Mouse (Mus musculus): Measurements from ENCODE around the gene Kcnc1. TPM values are rescaled to one million over a fixed set of nuclear protein-coding genes. Genes with fewer than 3 reads are reported as not detected.

Gene Kcnc1
- total and polyA plus RNA-seq, 2 experiments from 2014 or later = not detected

DNA sequence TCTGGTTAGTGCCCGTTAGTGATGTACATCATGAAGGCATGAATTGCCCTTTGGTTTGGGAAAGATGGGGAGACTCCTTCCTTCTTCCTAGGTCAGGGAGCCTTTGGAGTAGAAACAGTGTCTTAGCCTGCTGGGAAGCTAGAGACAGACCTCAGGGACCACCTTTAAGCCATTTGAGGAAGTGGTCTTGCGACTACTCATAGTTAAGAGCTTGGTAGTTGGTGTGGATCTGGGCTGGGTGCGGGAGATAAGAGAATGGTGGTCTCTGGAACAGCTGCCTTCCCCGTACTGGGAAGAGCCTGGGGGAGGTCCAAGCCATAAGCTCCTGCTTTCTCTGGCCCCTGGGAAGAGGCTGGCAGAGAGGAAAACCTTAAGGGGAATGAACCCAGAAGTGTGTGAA, 2.3 kb downstream of the Kcnc1 start:
- Histone ChIP-seq H3K9ac (replicated peaks; ENCODE audit: low read depth, low read length) (no peak overlapping the region), H3K4me3 (ENCODE audit: low read depth, low read length) (no peak overlapping the region), H3K4me1 (ENCODE audit: control insufficient read depth, insufficient read depth) (peaks cover 7% of the 10 kb centered on the region; the same call in 1 of the 2 replicates), H3K4me2 (ENCODE audit: low read depth, low read length) (no peak overlapping the region), H3K36me3 (replicated peaks; ENCODE audit: control insufficient read depth, insufficient read depth, low read length) (no peaks in the 10 kb centered on the region), H3K27me3 (ENCODE audit: control insufficient read depth, insufficient read depth, low read length) (peaks cover 64% of the 10 kb centered on the region), H3K27ac (ENCODE audit: low read depth) (no peak overlapping the region), H3K9me3 (replicated peaks; ENCODE audit: control insufficient read depth, low read length) (no peaks in the 10 kb centered on the region)
- 40% methylated on average over 4 of the region's 4 CpGs for WGBS
- DNase-seq (ENCODE audit: low spot score) (no peak), ATAC-seq (ENCODE audit: insufficient read depth, low read depth) (no peak)
- TF ChIP-seq EP300 (IDR thresholded peaks at IDR 0.05; ENCODE audit: low read depth) (no peak), CTCF (IDR thresholded peaks at IDR 0.05; ENCODE audit: low read depth) (no peak)

DNA sequence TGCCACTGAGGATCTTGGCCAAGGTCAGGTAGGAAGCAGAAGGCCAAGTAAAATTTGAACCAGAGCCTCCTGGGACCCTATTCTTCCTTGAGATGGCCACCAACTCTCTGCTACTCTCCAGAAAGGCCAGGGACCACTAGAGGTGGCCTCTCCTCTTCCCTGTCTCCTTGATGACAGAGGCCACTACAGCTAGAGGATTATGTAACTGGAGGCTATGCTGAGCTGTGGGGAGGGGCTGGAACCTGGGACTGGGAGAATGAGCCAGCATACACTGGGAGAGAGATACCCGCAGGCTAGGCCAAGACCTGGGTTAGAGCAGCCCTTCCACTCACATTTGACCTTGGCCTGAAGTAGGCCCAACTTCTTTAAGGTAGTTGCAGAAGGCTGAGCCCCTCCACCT, 3.4 kb downstream of the Kcnc1 start:
- ATAC-seq (ENCODE audit: insufficient read depth, low read depth) = no peak
- no peak for TF ChIP-seq EP300 (IDR thresholded peaks at IDR 0.05; ENCODE audit: low read depth)
- no peak for TF ChIP-seq CTCF (IDR thresholded peaks at IDR 0.05; ENCODE audit: low read depth)
- 94% methylated on average over 1 of the region's 1 CpGs for WGBS

DNA sequence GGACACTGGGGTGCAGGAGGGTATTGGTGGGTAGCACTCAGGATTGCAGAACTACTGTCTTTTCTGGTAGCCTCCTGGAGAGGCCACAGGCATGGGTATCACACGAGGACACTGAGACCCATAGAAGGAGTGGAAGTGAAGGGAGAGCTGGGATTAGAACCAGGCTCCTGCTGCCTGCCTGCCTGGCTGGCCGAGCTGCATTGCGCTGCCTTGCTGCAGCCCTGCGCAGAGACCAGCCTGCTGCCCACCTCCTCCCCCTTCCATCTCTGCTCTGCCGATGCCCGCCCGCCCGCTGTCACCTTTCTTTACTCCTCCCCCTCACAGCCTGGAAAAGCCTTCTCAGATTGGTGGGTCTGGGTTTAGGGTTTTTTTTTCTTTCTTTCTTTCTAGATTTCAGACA, 4.0 kb downstream of the Kcnc1 start:
- Histone ChIP-seq H3K9me3 (replicated peaks; ENCODE audit: control insufficient read depth, low read length) (no peaks in the 10 kb centered on the region), H3K27ac (ENCODE audit: low read depth) (no peak overlapping the region), H3K9ac (replicated peaks; ENCODE audit: low read depth, low read length) (no peak overlapping the region), H3K36me3 (replicated peaks; ENCODE audit: control insufficient read depth, insufficient read depth, low read length) (no peaks in the 10 kb centered on the region), H3K27me3 (ENCODE audit: control insufficient read depth, insufficient read depth, low read length) (peaks cover 46% of the 10 kb centered on the region), H3K4me2 (ENCODE audit: low read depth, low read length) (no peak overlapping the region), H3K4me1 (ENCODE audit: control insufficient read depth, insufficient read depth) (peaks cover 7% of the 10 kb centered on the region; the same call in 1 of the 2 replicates), H3K4me3 (ENCODE audit: low read depth, low read length) (no peak overlapping the region)
- ATAC-seq (ENCODE audit: insufficient read depth, low read depth) (no peak), DNase-seq (ENCODE audit: low spot score) (no peak)
- TF ChIP-seq CTCF (IDR thresholded peaks at IDR 0.05; ENCODE audit: low read depth) (no peak), EP300 (IDR thresholded peaks at IDR 0.05; ENCODE audit: low read depth) (no peak)
- 40% methylated on average over 8 of the region's 8 CpGs for WGBS

More for the DNA sequence above, 3.4 kb downstream of the Kcnc1 start:
- Histone ChIP-seq H3K27me3 (ENCODE audit: control insufficient read depth, insufficient read depth, low read length) (peaks cover 53% of the 10 kb centered on the region), H3K9ac (replicated peaks; ENCODE audit: low read depth, low read length) (no peak overlapping the region), H3K4me3 (ENCODE audit: low read depth, low read length) (no peak overlapping the region), H3K27ac (ENCODE audit: low read depth) (no peak overlapping the region), H3K4me2 (ENCODE audit: low read depth, low read length) (no peak overlapping the region), H3K9me3 (replicated peaks; ENCODE audit: control insufficient read depth, low read length) (no peaks in the 10 kb centered on the region), H3K36me3 (replicated peaks; ENCODE audit: control insufficient read depth, insufficient read depth, low read length) (no peaks in the 10 kb centered on the region), H3K4me1 (ENCODE audit: control insufficient read depth, insufficient read depth) (peaks cover 7% of the 10 kb centered on the region; the same call in 1 of the 2 replicates)
- DNase-seq (ENCODE audit: low spot score) = no peak

DNA sequence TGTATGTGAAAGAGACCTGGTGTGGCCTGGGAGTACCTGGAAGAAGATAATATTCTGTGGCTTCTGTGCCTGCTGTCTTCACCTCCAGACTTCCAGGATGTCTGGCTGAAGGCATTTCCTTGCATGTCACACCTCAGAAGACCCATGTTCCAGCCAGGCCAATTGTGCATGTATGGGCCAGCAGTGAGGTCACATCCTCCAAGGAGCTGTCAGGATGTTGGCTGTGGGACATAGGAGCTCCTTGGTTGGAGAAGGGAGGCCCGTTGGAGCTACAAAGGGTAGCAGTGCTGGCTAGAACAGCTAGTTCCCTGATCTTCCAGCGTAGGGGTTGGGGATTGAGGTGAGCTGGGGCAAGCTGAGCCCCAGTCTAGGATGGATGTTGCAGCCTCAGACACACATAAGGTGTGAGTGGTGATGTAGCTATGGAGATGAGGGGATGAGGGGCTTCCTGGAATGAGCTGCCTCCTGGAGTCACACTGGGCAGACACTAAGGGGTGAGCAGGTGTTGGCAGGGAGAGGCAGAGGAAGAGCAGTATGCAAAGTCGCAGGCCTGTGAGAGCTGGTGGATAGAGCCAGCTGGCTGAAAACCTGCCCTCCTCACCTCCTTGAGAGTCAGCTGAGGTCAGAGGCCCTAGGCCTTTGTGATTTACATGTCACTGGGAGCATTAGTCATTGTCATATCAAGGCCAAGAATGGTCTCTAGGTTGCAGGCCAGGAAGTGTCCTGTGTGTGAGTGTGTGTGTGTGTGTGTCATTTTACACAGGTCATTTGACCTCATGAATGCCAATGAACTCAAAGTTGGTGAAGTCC, 5.3 kb downstream of the Kcnc1 start:
- ATAC-seq (ENCODE audit: insufficient read depth, low read depth) (no peak), DNase-seq (ENCODE audit: low spot score) (no peak)
- H3K4me1 ChIP-seq (ENCODE audit: control insufficient read depth, insufficient read depth) = no peaks in the 10 kb centered on the region
- TF ChIP-seq CTCF (IDR thresholded peaks at IDR 0.05; ENCODE audit: low read depth) (no peak), EP300 (IDR thresholded peaks at IDR 0.05; ENCODE audit: low read depth) (no peak)
- H3K9ac ChIP-seq (replicated peaks; ENCODE audit: low read depth, low read length) = no peak overlapping the region
- H3K36me3 ChIP-seq (replicated peaks; ENCODE audit: control insufficient read depth, insufficient read depth, low read length) = no peaks in the 10 kb centered on the region
- no peak overlapping the region for H3K27ac ChIP-seq (ENCODE audit: low read depth)
- no peaks in the 10 kb centered on the region for H3K9me3 ChIP-seq (replicated peaks; ENCODE audit: control insufficient read depth, low read length)
- H3K4me2 ChIP-seq (ENCODE audit: low read depth, low read length) = no peak overlapping the region
- no peak overlapping the region for H3K4me3 ChIP-seq (ENCODE audit: low read depth, low read length)
- peaks cover 34% of the 10 kb centered on the region for H3K27me3 ChIP-seq (ENCODE audit: control insufficient read depth, insufficient read depth, low read length)
- WGBS = 69% methylated on average over 3 of the region's 3 CpGs

DNA sequence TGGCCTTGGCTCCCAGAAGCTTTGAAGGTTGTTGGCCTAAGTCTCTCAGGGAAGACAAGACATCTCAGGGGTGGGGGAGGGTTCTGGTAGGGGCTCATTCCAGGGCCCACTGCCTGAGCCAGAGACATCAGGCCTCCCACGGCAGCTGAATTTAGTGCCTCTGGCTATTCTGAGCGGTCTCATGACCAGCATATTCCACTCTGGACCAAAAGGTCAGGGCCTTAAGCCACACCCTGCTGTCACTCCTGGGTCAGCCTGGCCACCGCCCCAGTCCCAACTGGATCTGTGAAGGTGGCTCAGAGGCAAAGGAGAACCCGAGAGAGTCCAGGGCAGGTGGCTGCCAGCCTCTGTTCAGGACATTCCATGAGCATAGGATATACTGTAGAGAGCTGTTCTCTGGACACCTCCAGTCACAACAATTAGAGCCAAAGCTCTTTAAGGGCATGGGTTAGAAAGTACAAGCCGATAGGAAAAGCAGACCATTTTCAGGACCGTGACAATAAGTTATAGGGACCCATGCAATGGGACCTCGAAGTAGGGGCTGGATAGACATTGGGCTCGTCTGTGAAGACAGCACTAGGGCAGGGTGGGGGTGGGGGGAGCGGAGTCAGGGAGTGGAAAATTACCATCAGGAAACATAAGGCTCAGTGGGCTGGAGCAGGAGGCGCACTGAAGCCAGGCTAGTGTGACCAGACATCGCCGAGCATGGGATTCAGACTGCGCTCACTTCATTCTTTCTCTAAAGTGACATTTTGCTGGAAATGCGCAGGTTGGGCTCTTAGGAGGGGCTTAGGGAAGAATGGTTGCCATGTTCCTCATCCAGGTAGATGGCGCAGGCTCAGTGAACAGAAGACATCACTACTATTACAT, 7.6 kb downstream of the Kcnc1 start:
- whole genome bisulfite sequencing = 76% methylated on average over 15 of the region's 15 CpGs
- H3K4me2 ChIP-seq (ENCODE audit: low read depth, low read length) = no peak overlapping the region

More for the DNA sequence above, 7.6 kb downstream of the Kcnc1 start:
- H3K36me3 ChIP-seq (replicated peaks; ENCODE audit: control insufficient read depth, insufficient read depth, low read length) = no peaks in the 10 kb centered on the region
- H3K4me1 ChIP-seq (ENCODE audit: control insufficient read depth, insufficient read depth) = no peaks in the 10 kb centered on the region
- no peaks in the 10 kb centered on the region for H3K9me3 ChIP-seq (replicated peaks; ENCODE audit: control insufficient read depth, low read length)
- ATAC-seq (ENCODE audit: insufficient read depth, low read depth) = no peak
- TF ChIP-seq CTCF (IDR thresholded peaks at IDR 0.05; ENCODE audit: low read depth) (no peak), EP300 (IDR thresholded peaks at IDR 0.05; ENCODE audit: low read depth) (no peak)
- no peak overlapping the region for H3K4me3 ChIP-seq (ENCODE audit: low read depth, low read length)
- H3K27ac ChIP-seq (ENCODE audit: low read depth) = no peak overlapping the region
- no peak overlapping the region for H3K9ac ChIP-seq (replicated peaks; ENCODE audit: low read depth, low read length)
- peaks cover 11% of the 10 kb centered on the region for H3K27me3 ChIP-seq (ENCODE audit: control insufficient read depth, insufficient read depth, low read length)
- DNase-seq (ENCODE audit: low spot score) = no peak
